Mouse (Mus musculus) embryonic fibroblast, embryonic 13.5 days (primary cell): ENCODE data around the gene Gcc2.

Experiments used
- CTCF ChIP-seq: IDR thresholded peaks from 2 replicates; pipeline ENCODE4 v1.5.1; 2011; ENCODE audit warnings: mild to moderate bottlenecking, control low read depth, low read length, moderate library complexity, borderline replicate concordance; ENCODE audit not compliant: insufficient read depth
- POLR2A ChIP-seq: IDR thresholded peaks from 2 replicates; pipeline ENCODE4 v1.6.1; 2011; ENCODE audit warnings: low read depth, mild to moderate bottlenecking, control low read depth, low read length, moderate library complexity

- TF ChIP-seq CTCF (no peak), POLR2A (no peak)
Observed at GRCm38 (mm10) chr10:58354561-58354960, 99.3 kb downstream of the Gcc2 start.
